Mouse (Mus musculus) T-helper 1 cell (primary cell): ENCODE results near the gene Gbp9.

Source experiments
- in situ Hi-C: fragments of 300-600 bp; cut with MboI, MseI; formaldehyde crosslinking; loops from one replicate; pipeline ENCODE4 v1.15.1; 2025; ENCODE audit warnings: high pct_unique_total_duplicates

The Gbp9 gene

DNA sequence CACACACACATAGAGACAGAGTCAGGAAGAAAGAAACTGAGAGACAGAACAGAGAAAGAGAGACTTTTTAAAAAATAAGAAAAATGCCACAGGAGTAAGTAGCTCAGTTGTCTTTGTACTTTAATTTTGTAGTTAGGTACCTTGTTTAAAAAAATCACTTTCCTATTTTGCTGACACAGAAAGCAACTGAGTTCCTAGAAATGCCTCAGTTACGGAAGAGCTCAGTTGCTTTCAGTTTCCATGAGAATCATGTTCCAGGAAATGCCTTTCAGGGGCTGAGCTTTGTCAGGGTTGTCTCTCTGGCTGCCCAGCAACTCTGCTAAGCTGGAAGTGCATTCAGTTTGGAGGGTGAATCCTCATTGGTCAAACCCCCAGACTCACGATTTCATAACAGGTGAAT lies 76.9 kb downstream of the Gbp9 start:
- in situ Hi-C loops: loop anchor here (5.0 kb wide), 2 partner anchors 60 to 80 kb away; no protein-coding TSS in a partner anchor

- in situ Hi-C loops: loop anchor here (5.0 kb wide), 2 partner anchors 58 to 82 kb away; no protein-coding TSS in a partner anchor
These were observed 79.1 kb downstream of the Gbp9 start for GRCm38 (mm10) chr5:105060224-105060623.

- in situ Hi-C loops: loop anchor here (10.0 kb wide), 1 partner anchor 70 kb away; no protein-coding TSS in a partner anchor
These were observed 84.1 kb downstream of the Gbp9 start for GRCm38 (mm10) chr5:105055279-105055678.

GRCm38 (mm10) chr5:105053471-105054169 lies 85.7 kb downstream of the Gbp9 start:
- in situ Hi-C loops: loop anchor here (10.0 kb wide), 1 partner anchor 71 kb away; no protein-coding TSS in a partner anchor

DNA sequence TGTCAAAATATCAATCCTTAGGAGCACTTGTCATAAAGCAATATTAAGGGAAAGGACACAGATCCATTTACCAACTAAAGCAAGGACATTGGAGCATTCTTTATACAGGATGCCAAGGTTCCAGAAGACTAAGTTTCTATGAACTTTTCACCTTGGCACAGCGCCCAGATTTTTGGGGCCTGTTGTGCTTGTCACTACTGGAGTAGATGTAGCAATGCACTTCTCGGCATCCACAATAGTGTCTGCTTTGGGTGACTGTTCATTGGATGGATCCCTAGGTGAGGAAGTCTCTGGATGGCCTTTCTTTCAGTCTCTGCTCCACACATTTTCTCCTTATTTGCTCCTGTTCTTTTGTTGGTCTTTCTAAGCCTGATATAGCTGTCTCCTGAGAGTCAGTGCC lies 107.0 kb downstream of the Gbp9 start:
- in situ Hi-C loops: no loop called here
